In the genomic region with DNA sequence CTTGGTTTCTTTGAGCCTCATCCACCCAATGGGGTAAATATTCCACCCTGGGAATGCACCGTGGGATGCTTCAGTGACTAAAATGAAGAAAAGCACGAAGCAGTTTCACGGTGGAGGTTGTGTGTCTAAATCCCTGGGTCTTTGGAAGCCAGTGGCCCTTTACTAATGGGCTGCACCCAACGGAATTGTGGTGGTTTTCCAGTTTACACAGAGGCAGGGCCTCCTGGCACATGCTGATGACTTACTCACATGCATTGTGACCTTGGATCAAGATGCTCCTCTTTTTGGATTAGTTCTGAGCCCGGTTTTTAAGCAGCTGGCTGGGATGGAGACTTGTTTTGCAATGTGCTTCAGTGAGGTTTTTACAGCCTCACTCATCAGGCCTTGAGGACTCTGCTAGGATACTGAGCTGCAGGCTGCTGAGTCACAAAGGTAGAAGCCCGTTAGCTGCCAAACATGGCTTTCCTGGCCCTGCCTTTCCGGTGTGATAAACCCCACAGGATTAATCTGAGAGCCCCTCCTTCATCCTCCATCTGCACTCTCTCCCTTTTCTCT, we compare ENCODE assay signal across 23 mouse cellular contexts.
A peak's percentile ranks its signal among the peaks of the same experiment; 100 is the strongest.
DNase-seq lines count a peak whose midpoint lies in the region; ATAC-seq and TF ChIP-seq lines count a peak whose summit lies in the region.
"Had no signal": no experiment of that assay in that cellular context is flagged by ENCODE, and none has a peak within 500 bp of the region (broad histone marks: within the 10 kb centered on the region; RNA-seq: fewer than 3 reads in every experiment).

No protein-coding gene starts in this region.

- WGBS in stomach, postnatal 0 days, result 68% methylated on average over 7 of the region's 7 CpGs

- TF ChIP-seq CTCF in stomach, postnatal 0 days (IDR thresholded peaks at IDR 0.05; ENCODE audit: low read depth), result no peak
- TF ChIP-seq CTCF in gastrocnemius, adult 2 months (IDR thresholded peaks at IDR 0.05), result no peak

- H3K9me3 ChIP-seq in stomach, postnatal 0 days (ENCODE audit: control insufficient read depth, low read length), result no peaks in the 10 kb centered on the region
- H3K9me3 ChIP-seq: embryonic facial prominence, embryonic 10.5 days; forebrain, embryonic 13.5 days; G1E; heart, embryonic 13.5 days; hindbrain, embryonic 12.5 days had no signal

- no peaks in the 10 kb centered on the region for H3K27me3 ChIP-seq in stomach, postnatal 0 days (ENCODE audit: control insufficient read depth, insufficient read depth, low read length)
- H3K27me3 ChIP-seq: forebrain, embryonic 13.5 days; hindbrain, embryonic 12.5 days had no signal

- H3K36me3 ChIP-seq in stomach, postnatal 0 days (ENCODE audit: control insufficient read depth, insufficient read depth, low read length), result no peaks in the 10 kb centered on the region
- H3K36me3 ChIP-seq: embryonic facial prominence, embryonic 10.5 days; G1E; heart, embryonic 13.5 days; hindbrain, embryonic 12.5 days had no signal

- intact Hi-C loops in gastrocnemius, adult 2 months (cut with DNase I), result no loop called here

- H3K9ac ChIP-seq in stomach, postnatal 0 days (ENCODE audit: low read length), result no peak overlapping the region
- H3K9ac ChIP-seq: forebrain, embryonic 13.5 days; forebrain, postnatal 0 days; heart, embryonic 13.5 days; hindbrain, embryonic 12.5 days had no signal

- H3K4me1 ChIP-seq in stomach, postnatal 0 days (replicated peaks; ENCODE audit: control insufficient read depth, insufficient read depth), result 0 out of 2 replicates have a peak, but pooled peaks cover 2% of the 10 kb centered on the region

- DNase-seq in 3T3-L1 (ENCODE audit: low read depth, low spot score), result peak; percentile 1
- peak; percentile 27 for DNase-seq in Muller cell, postnatal 12 days (ENCODE audit: inconsistent ontology term)
- DNase-seq in adrenal gland, postnatal 10 days, result peak; percentile 18
- peak; percentile 8 for DNase-seq in stomach, postnatal 0 days (ENCODE audit: low spot score)
- no peak for DNase-seq in right cerebral cortex, postnatal 14 days
- no peak for DNase-seq in gastrocnemius, adult 2 months
- DNase-seq: B cell, adult 2 months; cerebellum, adult 11-12 months; cerebellum, adult 9-10 months; cerebellum, postnatal 36 days; forebrain, postnatal 0 days; gastrocnemius, postnatal 25 days; heart, postnatal 4 days had no signal

- H3K27ac ChIP-seq in stomach, postnatal 0 days (replicated peaks), result no peak overlapping the region
- no peak overlapping the region for H3K27ac ChIP-seq in gastrocnemius, adult 2 months
- H3K27ac ChIP-seq: embryonic facial prominence, embryonic 10.5 days; forebrain, embryonic 13.5 days; heart, embryonic 13.5 days; hindbrain, embryonic 12.5 days had no signal

- no peak for ATAC-seq in stomach, postnatal 0 days (ENCODE audit: low FRiP score, low TSS enrichment)
- ATAC-seq: activated CD4-positive, CD25-positive, alpha-beta regulatory T cell, adult 4 months; CD4-positive, CD25-positive, alpha-beta regulatory T cell, adult 4 months; forebrain, embryonic 13.5 days; forebrain, postnatal 0 days; hindbrain, embryonic 16.5 days; inflammation-experienced regulatory T-cells, adult 6 months; intestine, postnatal 0 days had no signal

- TF ChIP-seq EP300 in stomach, postnatal 0 days (optimal IDR thresholded peaks at IDR 0.05), result no peak

- H3K4me3 ChIP-seq in stomach, postnatal 0 days (ENCODE audit: low read depth, low read length), result no peak overlapping the region
- no peak overlapping the region for H3K4me3 ChIP-seq in gastrocnemius, adult 2 months
- H3K4me3 ChIP-seq: embryonic facial prominence, embryonic 10.5 days; forebrain, embryonic 13.5 days; heart, embryonic 13.5 days; hindbrain, embryonic 12.5 days had no signal

- H3K4me2 ChIP-seq in stomach, postnatal 0 days (replicated peaks; ENCODE audit: low read depth), result no peak overlapping the region
- H3K4me2 ChIP-seq: forebrain, embryonic 13.5 days; heart, embryonic 13.5 days; hindbrain, embryonic 12.5 days had no signal

Comparison
In these comparisons a context has a peak if more than half of its experiments do, and no peak if none do; other contexts are left out.
1. DNase-seq: peak in 3T3-L1 (single experiment), Muller cell, postnatal 12 days (single experiment), adrenal gland, postnatal 10 days (single experiment) and stomach, postnatal 0 days (single experiment); none in right cerebral cortex, postnatal 14 days (single experiment) and gastrocnemius, adult 2 months (single experiment).